Mouse (Mus musculus): ENCODE measurements around the gene Crygb. TPM values are rescaled to one million over a fixed set of nuclear protein-coding genes. Genes with fewer than 3 reads are reported as not detected.

Crygb gene
- polyA plus RNA-seq, 1 experiment, result not detected

GRCm38 (mm10) chr1:65119438-65119837, 37.4 kb upstream of the Crygb start, which contains the start of gene Gm28845:
TSS of gene Gm28845 (minus strand) at chr1:65119558.
- H3K79me3 ChIP-seq (ENCODE audit: low read depth), result no peaks in the 10 kb centered on the region
- H3ac ChIP-seq (ENCODE audit: control insufficient read depth, insufficient read length, low read depth), result no peak within 1 kb of the TSS
- no peaks in the 10 kb centered on the region for H3K79me2 ChIP-seq (ENCODE audit: control insufficient read depth, insufficient read depth)
- TF ChIP-seq MYOG (IDR thresholded peaks at IDR 0.05; ENCODE audit: control insufficient read depth, extremely low read depth, insufficient read length) (no peak), CTCF (IDR thresholded peaks at IDR 0.05; ENCODE audit: control insufficient read depth, insufficient read depth, insufficient read length) (no peak), FOSL1 (IDR thresholded peaks at IDR 0.05; ENCODE audit: insufficient read depth, low read length, poor library complexity, severe bottlenecking) (no peak), MYOD1 (IDR thresholded peaks at IDR 0.05; ENCODE audit: control insufficient read depth, insufficient read length, low read depth) (no peak), USF1 (IDR thresholded peaks at IDR 0.05; ENCODE audit: low read depth) (no peak), MAX (IDR thresholded peaks at IDR 0.05) (no peak), CEBPB (IDR thresholded peaks at IDR 0.05; ENCODE audit: low read depth) (no peak)
- H3K27me3 ChIP-seq (ENCODE audit: control insufficient read depth, insufficient read depth, insufficient read length), result no peaks in the 10 kb centered on the region
- no peaks in the 10 kb centered on the region for H3K36me3 ChIP-seq (ENCODE audit: control insufficient read depth, insufficient read depth)
- no peak within 1 kb of the TSS for H3K4me3 ChIP-seq (ENCODE audit: insufficient read depth, poor library complexity, severe bottlenecking)

GRCm38 (mm10) chr1:65118150-65118913, 36.2 kb upstream of the Crygb start:
- TF ChIP-seq CTCF (IDR thresholded peaks at IDR 0.05; ENCODE audit: control insufficient read depth, insufficient read depth, insufficient read length) (no peak), FOSL1 (IDR thresholded peaks at IDR 0.05; ENCODE audit: insufficient read depth, low read length, poor library complexity, severe bottlenecking) (no peak), MYOG (IDR thresholded peaks at IDR 0.05; ENCODE audit: control insufficient read depth, extremely low read depth, insufficient read length) (no peak), MAX (IDR thresholded peaks at IDR 0.05) (no peak), CEBPB (IDR thresholded peaks at IDR 0.05; ENCODE audit: low read depth) (no peak), MYOD1 (IDR thresholded peaks at IDR 0.05; ENCODE audit: control insufficient read depth, insufficient read length, low read depth) (no peak), USF1 (IDR thresholded peaks at IDR 0.05; ENCODE audit: low read depth) (no peak)
- Histone ChIP-seq H3K27me3 (ENCODE audit: control insufficient read depth, insufficient read depth, insufficient read length) (no peaks in the 10 kb centered on the region), H3K79me2 (ENCODE audit: control insufficient read depth, insufficient read depth) (no peaks in the 10 kb centered on the region), H3ac (ENCODE audit: control insufficient read depth, insufficient read length, low read depth) (no peak overlapping the region), H3K4me3 (ENCODE audit: insufficient read depth, poor library complexity, severe bottlenecking) (no peak overlapping the region), H3K36me3 (ENCODE audit: control insufficient read depth, insufficient read depth) (no peaks in the 10 kb centered on the region), H3K79me3 (ENCODE audit: low read depth) (no peaks in the 10 kb centered on the region)

DNA sequence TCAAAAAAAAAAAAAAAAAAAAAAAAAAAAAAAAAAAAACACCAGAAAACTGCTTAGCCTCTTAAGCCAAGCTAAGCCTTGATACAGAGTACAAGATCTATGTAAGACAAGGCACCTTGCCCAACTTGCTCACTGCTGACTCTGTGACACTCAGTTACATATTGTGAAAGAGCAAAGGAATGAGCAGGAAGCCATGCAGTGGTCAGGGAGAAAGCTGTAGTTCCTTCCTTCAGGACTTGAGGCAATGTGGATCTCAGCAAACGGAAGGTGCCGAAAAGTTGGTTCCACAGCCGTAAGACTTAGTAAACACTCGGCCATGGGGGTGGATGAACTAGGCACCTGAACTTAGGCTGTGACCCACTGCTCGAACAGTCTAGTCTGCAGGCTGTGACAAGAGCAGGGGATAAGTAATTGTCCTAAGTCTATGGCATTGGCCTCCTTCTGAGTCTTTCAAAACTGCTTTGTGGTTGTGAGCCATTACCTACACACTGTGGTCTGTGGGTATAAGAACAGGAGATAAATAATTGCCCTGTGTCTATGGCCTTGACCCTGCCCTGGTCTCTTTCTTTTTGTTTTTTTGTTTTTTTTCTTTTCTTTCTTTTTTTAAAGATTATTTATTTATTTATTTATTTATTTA, 31.6 kb upstream of the Crygb start:
- Histone ChIP-seq H3K4me3 (ENCODE audit: insufficient read depth, poor library complexity, severe bottlenecking) (no peak overlapping the region), H3K36me3 (ENCODE audit: control insufficient read depth, insufficient read depth) (no peaks in the 10 kb centered on the region), H3ac (ENCODE audit: control insufficient read depth, insufficient read length, low read depth) (no peak overlapping the region), H3K79me2 (ENCODE audit: control insufficient read depth, insufficient read depth) (no peaks in the 10 kb centered on the region), H3K27me3 (ENCODE audit: control insufficient read depth, insufficient read depth, insufficient read length) (no peaks in the 10 kb centered on the region), H3K79me3 (ENCODE audit: low read depth) (no peaks in the 10 kb centered on the region)
- no peak for TF ChIP-seq MYOD1 (IDR thresholded peaks at IDR 0.05; ENCODE audit: control insufficient read depth, insufficient read length, low read depth)
- no peak for TF ChIP-seq MAX (IDR thresholded peaks at IDR 0.05)

GRCm38 (mm10) chr1:65112807-65113196, 30.7 kb upstream of the Crygb start:
- peak overlapping the region; percentile 59 for H3ac ChIP-seq (ENCODE audit: control insufficient read depth, insufficient read length, low read depth)
- no peaks in the 10 kb centered on the region for H3K79me3 ChIP-seq (ENCODE audit: low read depth)
- H3K79me2 ChIP-seq (ENCODE audit: control insufficient read depth, insufficient read depth), result no peaks in the 10 kb centered on the region
- no peaks in the 10 kb centered on the region for H3K36me3 ChIP-seq (ENCODE audit: control insufficient read depth, insufficient read depth)
- TF ChIP-seq MAX (IDR thresholded peaks at IDR 0.05) (no peak), USF1 (IDR thresholded peaks at IDR 0.05; ENCODE audit: low read depth) (no peak), FOSL1 (IDR thresholded peaks at IDR 0.05; ENCODE audit: insufficient read depth, low read length, poor library complexity, severe bottlenecking) (no peak), MYOD1 (IDR thresholded peaks at IDR 0.05; ENCODE audit: control insufficient read depth, insufficient read length, low read depth) (no peak), MYOG (IDR thresholded peaks at IDR 0.05; ENCODE audit: control insufficient read depth, extremely low read depth, insufficient read length) (no peak), CTCF (IDR thresholded peaks at IDR 0.05; ENCODE audit: control insufficient read depth, insufficient read depth, insufficient read length) (no peak), CEBPB (IDR thresholded peaks at IDR 0.05; ENCODE audit: low read depth) (no peak)
- H3K27me3 ChIP-seq (ENCODE audit: control insufficient read depth, insufficient read depth, insufficient read length), result no peaks in the 10 kb centered on the region
- H3K4me3 ChIP-seq (ENCODE audit: insufficient read depth, poor library complexity, severe bottlenecking), result no peak overlapping the region

DNA sequence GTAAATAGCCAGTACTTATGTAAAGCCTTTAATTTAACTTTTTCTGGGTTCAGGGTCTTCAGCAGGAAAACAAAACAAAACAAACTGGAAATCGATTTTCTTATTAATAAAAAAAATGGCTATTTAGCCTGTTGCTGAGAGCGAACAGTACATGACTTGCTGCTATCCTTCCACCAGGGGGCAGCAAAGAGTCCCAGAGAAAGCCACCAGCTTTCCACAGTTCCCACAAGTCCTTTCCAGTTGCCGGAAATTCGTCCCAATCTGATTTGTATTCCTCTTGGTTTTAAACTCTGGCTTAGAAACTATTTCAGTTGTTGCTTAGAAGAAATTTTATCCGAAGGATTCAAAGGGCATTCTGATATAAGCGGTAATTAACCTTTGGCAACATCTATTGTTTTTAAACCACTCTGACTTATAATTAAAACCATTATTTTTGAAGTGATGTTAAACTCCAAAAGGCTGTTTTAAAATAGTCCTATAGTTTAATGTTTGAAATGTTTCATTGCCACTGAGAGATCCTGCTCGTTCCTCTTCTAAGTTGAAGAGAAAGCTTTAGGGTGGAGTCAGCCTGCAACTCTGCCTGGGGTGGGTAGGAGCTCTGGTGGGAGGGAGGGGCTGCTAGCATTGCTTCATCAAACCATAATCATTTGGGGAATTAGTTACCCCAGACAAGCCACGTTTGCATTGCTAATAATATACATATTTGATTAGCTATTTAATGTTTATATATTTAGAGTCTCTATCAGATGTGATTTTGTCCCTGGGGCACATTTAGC, 30.1 kb upstream of the Crygb start:
- TF ChIP-seq CTCF (IDR thresholded peaks at IDR 0.05; ENCODE audit: control insufficient read depth, insufficient read depth, insufficient read length), result peak; percentile 26
- TF ChIP-seq FOSL1 (IDR thresholded peaks at IDR 0.05; ENCODE audit: insufficient read depth, low read length, poor library complexity, severe bottlenecking), result no peak
- no peak overlapping the region for H3ac ChIP-seq (ENCODE audit: control insufficient read depth, insufficient read length, low read depth)
- H3K4me3 ChIP-seq (ENCODE audit: insufficient read depth, poor library complexity, severe bottlenecking), result no peak overlapping the region
- no peaks in the 10 kb centered on the region for H3K27me3 ChIP-seq (ENCODE audit: control insufficient read depth, insufficient read depth, insufficient read length)
- no peaks in the 10 kb centered on the region for H3K79me3 ChIP-seq (ENCODE audit: low read depth)
- H3K79me2 ChIP-seq (ENCODE audit: control insufficient read depth, insufficient read depth), result no peaks in the 10 kb centered on the region
- no peaks in the 10 kb centered on the region for H3K36me3 ChIP-seq (ENCODE audit: control insufficient read depth, insufficient read depth)
